Mouse (Mus musculus) CH12.LX (cell line): ENCODE measurements around the gene Ccdc88b. TPM values are rescaled to one million over a fixed set of nuclear protein-coding genes. Genes with fewer than 3 reads are reported as not detected.

Source experiments
- DNase-seq: peaks from one replicate; pipeline ENCODE4 v3.0.0-alpha.2; 2013; ENCODE audit errors: extremely low read depth
- H3K27ac ChIP-seq: 2 replicates; pipeline ENCODE4 v1.5.1; 2012; ENCODE audit warnings: low read depth, mild to moderate bottlenecking, control low read depth, moderate library complexity; ENCODE audit not compliant: insufficient read depth
- H3K27me3 ChIP-seq: replicated peaks from 2 replicates; pipeline ENCODE3; 2012; ENCODE audit warnings: inconsistent platforms
- H3K36me3 ChIP-seq, 2 experiments: replicated peaks in 1 of 2; 2 replicates each; pipeline versions ENCODE3 to v1.6.1; 2012; ENCODE audit warnings: inconsistent platforms in 1 of 2, low read length in 1 of 2, mild to moderate bottlenecking in 1 of 2, mixed read lengths in 1 of 2, moderate library complexity in 1 of 2; ENCODE audit not compliant: control insufficient read depth in 1 of 2, insufficient read depth in 1 of 2
- H3K4me1 ChIP-seq, 2 experiments: 2 replicates each; pipeline ENCODE4 v1.6.1; 2012; ENCODE audit warnings: inconsistent platforms in 1 of 2, moderate library complexity in 1 of 2; ENCODE audit not compliant: insufficient read depth in 2 of 2, control insufficient read depth in 1 of 2
- H3K4me2 ChIP-seq: 2 replicates; pipeline ENCODE4 v1.6.1; 2012; ENCODE audit warnings: low read depth, mild to moderate bottlenecking, control low read depth; ENCODE audit not compliant: poor library complexity, insufficient read depth, severe bottlenecking
- H3K4me3 ChIP-seq, 3 experiments: fragments of 150-350 bp in 1 of 3; sonication (generic) in 1 of 3; replicated peaks in 1 of 3; 2 replicates each; pipeline versions ENCODE3 to v1.5.1; 2011 to 2012; ENCODE audit warnings: low read depth in 2 of 3, low read length in 2 of 3, mild to moderate bottlenecking in 2 of 3, moderate library complexity in 2 of 3, control low read depth in 1 of 3, improper control_type of control experiment in 1 of 3, inconsistent platforms in 1 of 3, mixed read lengths in 1 of 3; ENCODE audit not compliant: poor library complexity in 1 of 3
- H3K79me2 ChIP-seq: replicated peaks from 2 replicates; pipeline ENCODE4 v1.6.1; 2012; ENCODE audit warnings: mild to moderate bottlenecking, moderate library complexity; ENCODE audit not compliant: control insufficient read depth, poor library complexity, insufficient read depth, severe bottlenecking; ENCODE audit errors: extremely low read depth
- H3K9ac ChIP-seq: 2 replicates; pipeline ENCODE4 v1.6.1; 2012; ENCODE audit warnings: low read depth, mild to moderate bottlenecking, control low read depth, moderate library complexity; ENCODE audit not compliant: insufficient read depth
- H3K9me3 ChIP-seq: replicated peaks from 2 replicates; pipeline ENCODE3; 2012; ENCODE audit warnings: low read length, inconsistent platforms, mixed read lengths
- CHD2 ChIP-seq: IDR thresholded peaks from 2 replicates; pipeline ENCODE4 v1.6.1; 2011; ENCODE audit warnings: low read length, improper control_type of control experiment
- CTCF ChIP-seq, 2 experiments: IDR thresholded peaks in 1 of 2; conservative IDR thresholded peaks in 1 of 2; 2 replicates each; pipeline ENCODE4 v1.5.1; 2011 to 2012; ENCODE audit warnings: low read depth in 2 of 2, low read length in 2 of 2, improper control_type of control experiment in 1 of 2, inconsistent platforms in 1 of 2, mild to moderate bottlenecking in 1 of 2, moderate library complexity in 1 of 2
- ELF1 ChIP-seq: IDR thresholded peaks from 2 replicates; pipeline ENCODE4 v1.6.1; 2014; ENCODE audit warnings: low read depth, mild to moderate bottlenecking, inconsistent platforms, low read length, improper control_type of control experiment
- EP300 ChIP-seq: IDR thresholded peaks from 2 replicates; pipeline ENCODE4 v1.6.1; 2011; ENCODE audit warnings: low read length, improper control_type of control experiment
- ETS1 ChIP-seq: conservative IDR thresholded peaks from 2 replicates; pipeline ENCODE4 v1.6.1; 2012; ENCODE audit warnings: low read depth, mild to moderate bottlenecking, inconsistent platforms, low read length, improper control_type of control experiment, moderate library complexity
- GABPA ChIP-seq: IDR thresholded peaks from 2 replicates; pipeline ENCODE4 v1.6.1; 2012; ENCODE audit warnings: low read depth, low read length, improper control_type of control experiment, inconsistent platforms; ENCODE audit not compliant: insufficient replicate concordance
- IRF4 ChIP-seq: IDR thresholded peaks from 2 replicates; pipeline ENCODE4 v1.6.1; 2014; ENCODE audit warnings: low read depth, mild to moderate bottlenecking, inconsistent platforms, low read length, improper control_type of control experiment
- JUN ChIP-seq: IDR thresholded peaks from 2 replicates; pipeline ENCODE4 v1.6.1; 2011; ENCODE audit warnings: low read depth, mild to moderate bottlenecking, low read length, improper control_type of control experiment, moderate library complexity; ENCODE audit not compliant: insufficient read depth
- JUND ChIP-seq: conservative IDR thresholded peaks from 2 replicates; pipeline ENCODE4 v1.6.1; 2011; ENCODE audit warnings: low read depth, low read length, improper control_type of control experiment
- MAFK ChIP-seq: IDR thresholded peaks from 2 replicates; pipeline ENCODE4 v1.6.1; 2011; ENCODE audit warnings: low read length, improper control_type of control experiment; ENCODE audit not compliant: insufficient replicate concordance
- MAX ChIP-seq: IDR thresholded peaks from 2 replicates; pipeline ENCODE4 v1.6.1; 2011; ENCODE audit warnings: low read length, improper control_type of control experiment
- MEF2A ChIP-seq: IDR thresholded peaks from 2 replicates; pipeline ENCODE4 v1.6.1; 2014; ENCODE audit warnings: low read depth, mild to moderate bottlenecking, inconsistent platforms, low read length, improper control_type of control experiment, borderline replicate concordance
- MXI1 ChIP-seq: IDR thresholded peaks from 2 replicates; pipeline ENCODE4 v1.6.1; 2011; ENCODE audit warnings: mild to moderate bottlenecking, low read depth, low read length, improper control_type of control experiment
- NELFE ChIP-seq: IDR thresholded peaks from 2 replicates; pipeline ENCODE4 v1.6.1; 2011; ENCODE audit warnings: low read depth, low read length, improper control_type of control experiment
- RAD21 ChIP-seq: IDR thresholded peaks from 2 replicates; pipeline ENCODE4 v1.6.1; 2011; ENCODE audit warnings: low read depth, mild to moderate bottlenecking, low read length, improper control_type of control experiment, moderate library complexity
- RCOR1 ChIP-seq: conservative IDR thresholded peaks from 2 replicates; pipeline ENCODE4 v1.6.1; 2012; ENCODE audit warnings: low read depth, mild to moderate bottlenecking, inconsistent platforms, low read length, improper control_type of control experiment
- SIN3A ChIP-seq: IDR thresholded peaks from 2 replicates; pipeline ENCODE4 v1.6.1; 2012; ENCODE audit warnings: low read length, improper control_type of control experiment, inconsistent platforms
- TBP ChIP-seq: conservative IDR thresholded peaks from 2 replicates; pipeline ENCODE4 v1.6.1; 2011; ENCODE audit warnings: low read depth, low read length, improper control_type of control experiment
- TCF12 ChIP-seq: IDR thresholded peaks from 2 replicates; pipeline ENCODE4 v1.6.1; 2014; ENCODE audit warnings: low read depth, mild to moderate bottlenecking, inconsistent platforms, low read length, improper control_type of control experiment
- UBTF ChIP-seq: IDR thresholded peaks from 2 replicates; pipeline ENCODE4 v1.6.1; 2012; ENCODE audit warnings: low read depth, mild to moderate bottlenecking, inconsistent platforms, low read length, improper control_type of control experiment, moderate library complexity
- USF1 ChIP-seq: IDR thresholded peaks from 2 replicates; pipeline ENCODE4 v1.6.1; 2014; ENCODE audit warnings: low read depth, mild to moderate bottlenecking, inconsistent platforms, low read length, improper control_type of control experiment
- USF2 ChIP-seq: conservative IDR thresholded peaks from 2 replicates; pipeline ENCODE4 v1.6.1; 2011; ENCODE audit warnings: low read depth, low read length, improper control_type of control experiment
- ZC3H11A ChIP-seq: IDR thresholded peaks from 2 replicates; pipeline ENCODE4 v1.6.1; 2012; ENCODE audit warnings: low read depth, mild to moderate bottlenecking, inconsistent platforms, low read length, improper control_type of control experiment
- ZMIZ1 ChIP-seq: IDR thresholded peaks from 2 replicates; pipeline ENCODE4 v1.6.1; 2012; ENCODE audit warnings: low read depth, mild to moderate bottlenecking, inconsistent platforms, low read length, improper control_type of control experiment
- ZNF384 ChIP-seq: IDR thresholded peaks from 2 replicates; pipeline ENCODE4 v1.6.1; 2012; ENCODE audit warnings: low read depth, low read length, improper control_type of control experiment, inconsistent platforms
- dilution Hi-C: fragments of 300-500 bp; cut with MboI; formaldehyde crosslinking; loops from 2 replicates; pipeline ENCODE4 v1.14.3; 2020; ENCODE audit warnings: low sequenced_read_pairs; ENCODE audit not compliant: extremely low pct_unique_long_range_greater_than_20kb, extremely low pct_ligation_motif_present
- in situ Hi-C: fragments of 300-500 bp; cut with MboI; formaldehyde crosslinking; loops from 3 replicates; pipeline ENCODE4 v1.14.3; 2019; ENCODE audit warnings: low sequenced_read_pairs, low pct_ligation_motif_present, low pct_unique_long_range_greater_than_20kb, mixed read lengths
- polyA plus RNA-seq: library from polyadenylated mRNA; unstranded; fragments of >175 nt; gene quantifications from 2 replicates; pipeline ENCODE4 v1.2.1, GENCODE M21; 2012; ENCODE audit warnings: low read depth; ENCODE audit not compliant: insufficient read length
- total RNA-seq, 2 experiments: library from RNA; depleted of rRNA; stranded (reverse); fragments of 300-350 nt in 1 of 2; fragments of >200 nt in 1 of 2; gene quantifications; 2 replicates each; pipeline ENCODE4 v1.2.3; 2012 to 2014

Ccdc88b gene
- total and polyA plus RNA-seq, 3 experiments, result 20.5 to 76.4 (median 53.0) TPM

- no peak for TF ChIP-seq USF1
- no peak for TF ChIP-seq JUN
- no peak for TF ChIP-seq ZNF384
- no peak for TF ChIP-seq TCF12
- no peak for TF ChIP-seq RAD21
- TF ChIP-seq CTCF (conservative IDR thresholded peaks at IDR 0.05 in 1 of 2, IDR thresholded peaks at IDR 0.05 in 1 of 2; ENCODE audit: low read depth in 2 of 2, low read length in 2 of 2), result no peak
- TF ChIP-seq SIN3A, result no peak
- no peak for TF ChIP-seq MAX
- no peak for TF ChIP-seq MXI1
- TF ChIP-seq RCOR1, result no peak
- no peak for TF ChIP-seq TBP
- TF ChIP-seq, all 38 proteins: peak for 0
- DNase-seq, result no peak
- Histone ChIP-seq H3K4me3 (no peak overlapping the region), H3K9ac (no peak overlapping the region), H3K79me2 (peaks cover 15% of the 10 kb centered on the region), H3K4me1 (peaks cover 4 to 17% of the 10 kb centered on the region in 2 experiments; a peak in 3 of 4 replicates), H3K27me3 (no peaks in the 10 kb centered on the region), H3K27ac (no peak overlapping the region), H3K36me3 (peaks cover 15 to 44% of the 10 kb centered on the region in 2 experiments), H3K9me3 (peaks cover 4% of the 10 kb centered on the region), H3K4me2 (no peak overlapping the region)
- dilution Hi-C loops, result no loop called here
- in situ Hi-C loops, result no loop called here
Measured at GRCm38 (mm10) chr19:6904846-6905245, 46.8 kb upstream of the Ccdc88b start.

- Histone ChIP-seq H3K4me1 (peaks cover 2 to 8% of the 10 kb centered on the region in 2 experiments; a peak in 3 of 4 replicates), H3K27me3 (no peaks in the 10 kb centered on the region), H3K9ac (no peak overlapping the region), H3K9me3 (peaks cover 6% of the 10 kb centered on the region), H3K4me3 (no peak overlapping the region), H3K79me2 (peaks cover 3% of the 10 kb centered on the region), H3K27ac (no peak overlapping the region), H3K36me3 (peaks cover 17 to 44% of the 10 kb centered on the region in 2 experiments), H3K4me2 (no peak overlapping the region)
- DNase-seq, result no peak
- TF ChIP-seq ETS1, result no peak
- no peak for TF ChIP-seq IRF4
- TF ChIP-seq USF2, result no peak
- TF ChIP-seq ELF1, result no peak
- TF ChIP-seq MEF2A, result no peak
- TF ChIP-seq EP300, result no peak
- no peak for TF ChIP-seq MAX
- no peak for TF ChIP-seq NELFE
- no peak for TF ChIP-seq SIN3A
- TF ChIP-seq ZC3H11A, result no peak
- TF ChIP-seq GABPA, result no peak
- no peak for TF ChIP-seq MXI1
- no peak for TF ChIP-seq ZMIZ1
- TF ChIP-seq JUND, result no peak
- TF ChIP-seq MAFK, result no peak
- TF ChIP-seq CHD2, result no peak
- no peak for TF ChIP-seq UBTF
- TF ChIP-seq RCOR1, result no peak
- in situ Hi-C loops, result no loop called here
- dilution Hi-C loops, result no loop called here
Measured at GRCm38 (mm10) chr19:6903031-6903430, 45.0 kb upstream of the Ccdc88b start.
